Mouse (Mus musculus): ENCODE results near the gene Zfp146.
"Not testable (repeated sequence)": the region's sequence is repeated elsewhere in the genome, so short reads cannot be mapped to it uniquely, and the experiment has no call there.

Gene Zfp146

DNA sequence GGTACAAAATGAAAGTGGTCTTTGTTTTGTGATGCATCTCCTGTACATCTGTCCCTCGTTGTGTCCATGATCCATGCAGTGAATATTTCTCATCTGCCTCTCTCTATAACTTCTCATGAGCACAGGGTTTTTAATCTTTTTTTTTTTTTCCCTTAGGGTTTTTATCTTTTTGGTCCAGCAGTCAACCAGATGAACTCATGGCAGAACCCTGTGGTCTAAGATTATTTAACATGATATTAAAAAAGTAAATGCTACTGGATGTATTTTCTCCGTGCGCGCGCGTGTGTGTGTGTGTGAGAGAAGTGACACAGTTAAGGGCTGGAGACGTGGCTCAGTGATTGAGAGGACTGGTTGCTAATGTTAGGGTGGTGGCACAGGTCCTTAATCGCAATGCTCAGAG lies 39.6 kb downstream of the Zfp146 start:
- no peak for DNase-seq (ENCODE audit: low spot score in 2 of 2)

DNA sequence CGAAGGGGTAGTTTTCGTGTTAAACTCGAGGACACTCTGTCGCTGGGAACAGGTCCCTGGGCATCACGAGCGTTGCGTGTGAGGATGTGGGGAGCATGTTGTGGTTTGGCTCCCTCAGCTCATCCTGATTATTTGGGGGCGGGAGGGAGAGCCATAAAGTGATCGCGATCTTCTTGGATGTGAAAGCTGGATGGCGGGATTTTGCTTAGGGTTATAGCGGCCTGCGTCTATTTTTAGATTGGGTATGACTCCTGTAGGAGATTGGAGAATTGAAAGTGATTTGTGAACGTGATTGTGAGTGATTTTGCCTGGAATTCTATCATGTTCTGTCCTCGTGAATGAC lies 47.4 kb downstream of the Zfp146 start:
- DNase-seq (ENCODE audit: low spot score in 2 of 2): peak in 1 of 2 experiments; percentile 15

DNA sequence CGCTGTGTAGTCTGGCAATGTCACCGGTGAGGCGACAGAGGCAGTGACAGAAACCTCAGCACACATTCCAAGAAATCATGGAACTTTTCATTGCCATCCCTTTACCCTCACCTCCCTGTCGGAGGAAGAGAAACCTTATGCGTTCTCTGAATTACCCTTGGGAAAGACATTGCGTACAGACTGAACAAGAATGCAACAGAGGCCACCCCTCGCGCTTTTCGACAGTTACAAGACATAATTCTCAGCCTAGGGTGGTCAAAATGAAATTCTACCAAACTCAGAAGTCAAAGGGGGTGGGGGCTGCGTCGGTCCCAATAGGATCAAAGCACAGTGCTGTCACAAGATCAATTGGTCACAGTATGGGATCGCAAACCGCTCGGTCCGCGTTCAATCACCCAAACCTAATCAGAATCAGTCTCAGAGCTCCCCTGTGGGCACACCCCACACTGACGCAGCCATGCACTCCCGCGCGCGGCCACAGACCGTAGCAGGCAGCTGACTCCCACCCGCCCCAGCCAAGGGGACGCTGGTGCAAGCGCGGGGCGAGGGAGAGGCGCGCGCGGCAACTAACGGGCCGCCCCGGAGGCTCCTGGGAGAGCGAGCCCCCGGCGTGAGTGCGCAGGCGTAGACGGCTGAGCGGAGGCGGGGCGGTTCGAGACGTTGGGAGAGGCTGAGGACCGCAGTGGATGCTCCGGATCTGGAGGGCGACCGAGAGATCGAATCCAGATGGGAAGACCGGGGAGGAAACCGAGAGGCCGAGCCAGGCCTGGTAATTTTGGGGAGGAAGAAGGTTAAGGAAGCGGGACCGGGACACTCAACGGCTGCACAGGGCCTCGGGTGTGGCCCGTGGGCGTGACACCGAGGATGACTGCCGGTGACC lies 48.0 kb downstream of the Zfp146 start, which contains the start of gene Zfp382:
TSS of gene Zfp382 (plus strand) at position 635 of the 880 bp plus-strand sequence.
- DNase-seq (ENCODE audit: low spot score in 2 of 2): peak; percentile 90 to 91

DNA sequence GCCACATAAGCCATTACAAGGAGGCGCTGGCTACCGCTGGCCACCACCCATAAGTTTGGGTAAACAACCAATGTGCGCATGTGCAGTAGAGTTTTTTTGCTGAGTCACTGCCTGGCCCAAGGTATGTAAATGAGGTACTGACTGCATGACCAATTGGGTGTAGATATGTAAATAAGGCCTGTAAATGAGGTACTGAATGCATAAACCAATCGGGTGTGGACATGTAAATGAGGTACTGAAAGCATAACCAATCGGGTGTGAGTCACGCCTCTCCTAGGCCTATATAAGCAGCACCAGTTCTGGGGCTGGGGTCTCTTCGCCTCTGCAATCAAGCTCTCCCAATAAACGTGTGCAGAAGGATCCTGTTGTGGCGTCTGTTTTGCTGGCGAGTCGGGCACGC lies 51.6 kb downstream of the Zfp146 start:
- DNase-seq (ENCODE audit: low spot score in 2 of 2): not testable (repeated sequence)

DNA sequence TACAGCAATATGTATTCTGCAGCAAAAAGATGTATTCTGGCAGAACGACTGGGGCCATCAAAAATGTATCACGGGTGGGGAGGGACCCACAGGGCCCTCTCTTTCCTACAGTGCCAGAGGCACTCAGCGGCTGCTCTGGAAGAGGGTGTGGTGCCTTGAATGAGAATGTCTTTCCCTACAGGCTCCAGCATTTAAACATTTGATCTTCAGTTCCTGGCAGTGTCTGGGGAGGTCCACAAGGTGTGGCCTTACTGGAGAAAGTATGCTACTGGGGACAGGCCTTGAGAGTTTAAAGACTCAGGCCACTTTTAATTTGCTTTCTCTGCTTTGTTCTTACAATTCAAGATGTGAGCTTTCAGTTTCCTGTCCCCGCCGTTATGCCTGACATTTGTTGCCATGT lies 53.5 kb downstream of the Zfp146 start:
- DNase-seq (ENCODE audit: low spot score in 2 of 2): no peak

Data from frontal cortex, postnatal 36 days (tissue).